Mouse (Mus musculus): ENCODE measurements around the gene Cyp4f16.
"Not testable (repeated sequence)": the region's sequence is repeated elsewhere in the genome, so short reads cannot be mapped to it uniquely, and the experiment has no call there.

The Cyp4f16 gene

GRCm38 (mm10) chr17:32536051-32536866 is at the start of gene Cyp4f16:
Gene Cyp4f16 (plus strand): TSS chr17:32536558.
- in situ Hi-C loops (cut with MboI, MseI), result not testable (repeated sequence)

- in situ Hi-C loops (cut with MboI, MseI), result loop anchor here (5.0 to 10.0 kb wide), 2 partner anchors 105 to 358 kb away; partner anchors contain the start of gene Wiz (in 1 of the 2)
Observed at GRCm38 (mm10) chr17:32492349-32492980, 43.9 kb upstream of the Cyp4f16 start.

GRCm38 (mm10) chr17:32494601-32495000 is 41.8 kb upstream of the Cyp4f16 start:
- in situ Hi-C loops (cut with MboI, MseI), result loop anchor here (5.0 to 10.0 kb wide), 2 partner anchors 107 to 360 kb away; partner anchors contain the start of gene Wiz (in 1 of the 2)

GRCm38 (mm10) chr17:32500511-32500910 is 35.8 kb upstream of the Cyp4f16 start:
- in situ Hi-C loops (cut with MboI, MseI), result not testable (repeated sequence)

- in situ Hi-C loops (cut with MboI, MseI), result no loop called here
Observed at GRCm38 (mm10) chr17:32501051-32501450, 35.3 kb upstream of the Cyp4f16 start.

GRCm38 (mm10) chr17:32503111-32503510 is 33.2 kb upstream of the Cyp4f16 start:
- in situ Hi-C loops (cut with MboI, MseI), result no loop called here

GRCm38 (mm10) chr17:32505851-32506728 is 30.3 kb upstream of the Cyp4f16 start, which contains the start of gene Cyp4f17:
Gene Cyp4f17 (plus strand): TSS chr17:32506050.
- in situ Hi-C loops (cut with MboI, MseI), result no loop called here

GRCm38 (mm10) chr17:32506729-32507245 is 29.6 kb upstream of the Cyp4f16 start:
- in situ Hi-C loops (cut with MboI, MseI), result no loop called here

GRCm38 (mm10) chr17:32516126-32516525 is 20.2 kb upstream of the Cyp4f16 start:
- in situ Hi-C loops (cut with MboI, MseI), result no loop called here

- in situ Hi-C loops (cut with MboI, MseI), result no loop called here
Observed at GRCm38 (mm10) chr17:32521981-32522380, 14.4 kb upstream of the Cyp4f16 start.

GRCm38 (mm10) chr17:32522386-32522785 is 14.0 kb upstream of the Cyp4f16 start:
- in situ Hi-C loops (cut with MboI, MseI), result no loop called here

- in situ Hi-C loops (cut with MboI, MseI), result no loop called here
Observed at GRCm38 (mm10) chr17:32522816-32523215, 13.5 kb upstream of the Cyp4f16 start.

GRCm38 (mm10) chr17:32523895-32524294 is 12.5 kb upstream of the Cyp4f16 start:
- in situ Hi-C loops (cut with MboI, MseI), result no loop called here

GRCm38 (mm10) chr17:32526341-32526740 is 10.0 kb upstream of the Cyp4f16 start:
- in situ Hi-C loops (cut with MboI, MseI), result loop anchor here in 1 of 2 experiments (5.0 kb wide), 1 partner anchor 106 kb away; no protein-coding TSS in a partner anchor

GRCm38 (mm10) chr17:32527748-32528147 is 8.6 kb upstream of the Cyp4f16 start:
- in situ Hi-C loops (cut with MboI, MseI), result loop anchor here in 1 of 2 experiments (5.0 kb wide), 1 partner anchor 105 kb away; no protein-coding TSS in a partner anchor

- in situ Hi-C loops (cut with MboI, MseI), result loop anchor here in 1 of 2 experiments (5.0 kb wide), 1 partner anchor 104 kb away; no protein-coding TSS in a partner anchor
Observed at GRCm38 (mm10) chr17:32528408-32529337, 7.7 kb upstream of the Cyp4f16 start.

- in situ Hi-C loops (cut with MboI, MseI), result loop anchor here in 1 of 2 experiments (5.0 kb wide), 1 partner anchor 40 kb away; no protein-coding TSS in a partner anchor
Observed at GRCm38 (mm10) chr17:32532356-32532755, 4.0 kb upstream of the Cyp4f16 start.

- in situ Hi-C loops (cut with MboI, MseI), result loop anchor here in 1 of 2 experiments (5.0 kb wide), 1 partner anchor 38 kb away; no protein-coding TSS in a partner anchor
Observed at GRCm38 (mm10) chr17:32534068-32534467, 2.3 kb upstream of the Cyp4f16 start.

GRCm38 (mm10) chr17:32536867-32537250 is 501 bp downstream of the Cyp4f16 start:
- in situ Hi-C loops (cut with MboI, MseI), result no loop called here

GRCm38 (mm10) chr17:32544792-32545191 is 8.4 kb downstream of the Cyp4f16 start:
- in situ Hi-C loops (cut with MboI, MseI), result not testable (repeated sequence)
